Mouse (Mus musculus) forebrain, embryonic 16.5 days (tissue): ENCODE measurements around the gene Sec16b. TPM values are rescaled to one million over a fixed set of nuclear protein-coding genes. Genes with fewer than 3 reads are reported as not detected.

Experiments
- ATAC-seq: fragments of 200-750 bp; cut with Nextera tagmentation; 2 replicates; pipeline ENCODE4 v1.8.0; 2017; ENCODE audit warnings: mild to moderate bottlenecking, moderate library complexity
- H3K27ac ChIP-seq: fragments of 300-500 bp; sonication (generic); 2 replicates; pipeline ENCODE4 v1.5.1; 2014; ENCODE audit warnings: low read length, control low read depth
- H3K27me3 ChIP-seq: fragments of 300-500 bp; sonication (generic); replicated peaks from 2 replicates; pipeline ENCODE4 v1.6.1; 2014; ENCODE audit warnings: low read length; ENCODE audit not compliant: control insufficient read depth, insufficient read depth
- H3K36me3 ChIP-seq: fragments of 300-500 bp; sonication (generic); 2 replicates; pipeline ENCODE4 v1.6.1; 2014; ENCODE audit not compliant: control insufficient read depth, insufficient read depth
- H3K4me1 ChIP-seq: fragments of 300-500 bp; sonication (generic); replicated peaks from 2 replicates; pipeline ENCODE4 v1.6.1; 2014; ENCODE audit warnings: low read length; ENCODE audit not compliant: control insufficient read depth, insufficient read depth
- H3K4me2 ChIP-seq: fragments of 300-500 bp; sonication (generic); 2 replicates; pipeline ENCODE4 v1.6.1; 2014; ENCODE audit warnings: mild to moderate bottlenecking, low read length, control low read depth
- H3K4me3 ChIP-seq: fragments of 300-500 bp; sonication (generic); replicated peaks from 2 replicates; pipeline ENCODE4 v1.5.1; 2014; ENCODE audit warnings: mild to moderate bottlenecking, low read length, control low read depth
- H3K9ac ChIP-seq: fragments of 300-500 bp; sonication (generic); replicated peaks from 2 replicates; pipeline ENCODE4 v1.6.1; 2014; ENCODE audit warnings: low read depth, low read length, control low read depth
- H3K9me3 ChIP-seq: fragments of 300-500 bp; sonication (generic); 2 replicates; pipeline ENCODE4 v1.6.1; 2016; ENCODE audit warnings: low read length; ENCODE audit not compliant: control insufficient read depth
- WGBS: fragments of 180-500 bp; shearing (Covaris S2); extraction: QIAGEN DNeasy Blood & Tissue Kit; methylation state at CpG from one replicate; pipeline ENCODE4 v1.1.7; 2014; 5-methylcytosine and 5-hydroxymethylcytosine counted together
- polyA plus RNA-seq: library from polyadenylated mRNA; unstranded; fragments of >200 nt; fragmentation: Nextera tagmentation; extraction: Ambion mirVana; gene quantifications from 2 replicates; pipeline ENCODE4 v1.2.1, GENCODE M21; 2015

Gene Sec16b
- polyA plus RNA-seq, 1 experiment from 2014 or later = 0.62 TPM

- no peak for ATAC-seq
- H3K4me2 ChIP-seq = no peak overlapping the region
- H3K9me3 ChIP-seq = no peaks in the 10 kb centered on the region
- no peaks in the 10 kb centered on the region for H3K27me3 ChIP-seq
- no peak overlapping the region for H3K27ac ChIP-seq
- H3K9ac ChIP-seq = no peak overlapping the region
- no peak overlapping the region for H3K4me3 ChIP-seq
- H3K4me1 ChIP-seq = no peaks in the 10 kb centered on the region
- H3K36me3 ChIP-seq = no peaks in the 10 kb centered on the region
- 90% methylated on average over 7 of the region's 7 CpGs for WGBS
Observed at GRCm38 (mm10) chr1:157472716-157473115, 33.8 kb upstream of the Sec16b start.

- Histone ChIP-seq H3K27ac (no peak overlapping the region), H3K4me2 (no peak overlapping the region), H3K9me3 (no peaks in the 10 kb centered on the region), H3K27me3 (no peaks in the 10 kb centered on the region), H3K4me1 (no peaks in the 10 kb centered on the region), H3K36me3 (no peaks in the 10 kb centered on the region), H3K9ac (no peak overlapping the region), H3K4me3 (no peak overlapping the region)
- 90% methylated on average over 8 of the region's 8 CpGs for WGBS
- no peak for ATAC-seq
Observed at GRCm38 (mm10) chr1:157474865-157475264, 31.7 kb upstream of the Sec16b start.

GRCm38 (mm10) chr1:157476231-157476630, 30.3 kb upstream of the Sec16b start:
- Histone ChIP-seq H3K4me1 (no peaks in the 10 kb centered on the region), H3K27ac (no peak overlapping the region), H3K27me3 (no peaks in the 10 kb centered on the region), H3K36me3 (no peaks in the 10 kb centered on the region), H3K9me3 (no peaks in the 10 kb centered on the region), H3K4me2 (no peak overlapping the region), H3K4me3 (no peak overlapping the region), H3K9ac (no peak overlapping the region)
- 83% methylated on average over 2 of the region's 2 CpGs for WGBS
- no peak for ATAC-seq

GRCm38 (mm10) chr1:157480090-157480489, 26.4 kb upstream of the Sec16b start:
- no peaks in the 10 kb centered on the region for H3K9me3 ChIP-seq
- ATAC-seq = no peak
- no peak overlapping the region for H3K4me2 ChIP-seq
- H3K27me3 ChIP-seq = no peaks in the 10 kb centered on the region
- H3K36me3 ChIP-seq = no peaks in the 10 kb centered on the region
- no peak overlapping the region for H3K4me3 ChIP-seq
- H3K4me1 ChIP-seq = no peaks in the 10 kb centered on the region
- WGBS = 34% methylated on average over 9 of the region's 9 CpGs
- H3K9ac ChIP-seq = no peak overlapping the region
- no peak overlapping the region for H3K27ac ChIP-seq

GRCm38 (mm10) chr1:157480901-157481300, 25.6 kb upstream of the Sec16b start:
- Histone ChIP-seq H3K4me1 (no peaks in the 10 kb centered on the region), H3K9ac (no peak overlapping the region), H3K36me3 (no peaks in the 10 kb centered on the region), H3K27ac (no peak overlapping the region), H3K4me2 (no peak overlapping the region), H3K27me3 (no peaks in the 10 kb centered on the region), H3K4me3 (no peak overlapping the region), H3K9me3 (no peaks in the 10 kb centered on the region)
- no peak for ATAC-seq
- WGBS = 76% methylated on average over 3 of the region's 3 CpGs

- Histone ChIP-seq H3K4me3 (no peak overlapping the region), H3K4me1 (no peaks in the 10 kb centered on the region), H3K4me2 (no peak overlapping the region), H3K36me3 (no peaks in the 10 kb centered on the region), H3K27me3 (no peaks in the 10 kb centered on the region), H3K27ac (no peak overlapping the region), H3K9ac (no peak overlapping the region), H3K9me3 (no peaks in the 10 kb centered on the region)
- 94% methylated on average over 6 of the region's 6 CpGs for WGBS
- no peak for ATAC-seq
Observed at GRCm38 (mm10) chr1:157481666-157482065, 24.9 kb upstream of the Sec16b start.

- Histone ChIP-seq H3K4me2 (no peak overlapping the region), H3K27ac (no peak overlapping the region), H3K9ac (no peak overlapping the region), H3K4me1 (no peaks in the 10 kb centered on the region), H3K9me3 (no peaks in the 10 kb centered on the region), H3K4me3 (no peak overlapping the region), H3K27me3 (no peaks in the 10 kb centered on the region), H3K36me3 (no peaks in the 10 kb centered on the region)
- no peak for ATAC-seq
- 92% methylated on average over 4 of the region's 4 CpGs for WGBS
Observed at GRCm38 (mm10) chr1:157484161-157484560, 22.4 kb upstream of the Sec16b start.

GRCm38 (mm10) chr1:157500657-157501056, 5.9 kb upstream of the Sec16b start:
- no peak overlapping the region for H3K4me3 ChIP-seq
- 88% methylated on average over 1 of the region's 1 CpGs for WGBS
- no peak overlapping the region for H3K4me2 ChIP-seq
- no peak overlapping the region for H3K9ac ChIP-seq
- H3K4me1 ChIP-seq = no peaks in the 10 kb centered on the region
- no peak for ATAC-seq
- H3K36me3 ChIP-seq = no peaks in the 10 kb centered on the region
- no peaks in the 10 kb centered on the region for H3K27me3 ChIP-seq
- no peaks in the 10 kb centered on the region for H3K9me3 ChIP-seq
- H3K27ac ChIP-seq = no peak overlapping the region

GRCm38 (mm10) chr1:157501352-157501945, 5.1 kb upstream of the Sec16b start:
- no peak overlapping the region for H3K4me2 ChIP-seq
- H3K4me1 ChIP-seq = no peaks in the 10 kb centered on the region; the same call in 1 of the 2 replicates
- H3K9ac ChIP-seq = no peak overlapping the region
- ATAC-seq = no peak
- H3K27me3 ChIP-seq = no peaks in the 10 kb centered on the region
- no peak overlapping the region for H3K27ac ChIP-seq
- no peaks in the 10 kb centered on the region for H3K36me3 ChIP-seq
- H3K4me3 ChIP-seq = no peak overlapping the region
- WGBS = 85% methylated on average over 6 of the region's 6 CpGs
- H3K9me3 ChIP-seq = no peaks in the 10 kb centered on the region

GRCm38 (mm10) chr1:157503071-157503470, 3.5 kb upstream of the Sec16b start:
- ATAC-seq = no peak
- Histone ChIP-seq H3K4me1 (peaks cover 13% of the 10 kb centered on the region), H3K4me3 (no peak overlapping the region), H3K9ac (no peak overlapping the region), H3K27ac (no peak overlapping the region), H3K27me3 (no peaks in the 10 kb centered on the region), H3K36me3 (no peaks in the 10 kb centered on the region), H3K9me3 (no peaks in the 10 kb centered on the region), H3K4me2 (no peak overlapping the region)
- WGBS = 84% methylated on average over 6 of the region's 6 CpGs
